Mouse (Mus musculus) CD4-positive, CD25-positive, alpha-beta regulatory T cell, adult 2 months (primary cell): ENCODE measurements around the gene Osbp2.
A peak's percentile ranks its signal among the peaks of the same experiment; 100 is the strongest.
"Not testable (repeated sequence)": the region's sequence is repeated elsewhere in the genome, so short reads cannot be mapped to it uniquely, and the experiment has no call there.

Source experiments
- DNase-seq: peaks from one replicate; pipeline ENCODE4 v3.0.0-alpha.2; 2012; ENCODE audit warnings: low read depth, low spot score

The Osbp2 gene

GRCm38 (mm10) chr11:3863454-3864112 lies at the start of gene Osbp2:
TSS of gene Osbp2 (minus strand) at chr11:3863903.
- DNase-seq, result peak; percentile 72

GRCm38 (mm10) chr11:3912875-3913271 lies 49.2 kb upstream of the Osbp2 start:
- DNase-seq, result peak; percentile 30

- DNase-seq, result peak; percentile 7
These were observed 48.6 kb upstream of the Osbp2 start for GRCm38 (mm10) chr11:3912100-3912874.

- not testable (repeated sequence) for DNase-seq
These were observed 47.7 kb upstream of the Osbp2 start for GRCm38 (mm10) chr11:3911440-3911839.

- DNase-seq, result no peak
These were observed 47.0 kb upstream of the Osbp2 start for GRCm38 (mm10) chr11:3910513-3911310.

GRCm38 (mm10) chr11:3909236-3909635 lies 45.5 kb upstream of the Osbp2 start:
- DNase-seq, result no peak

- no peak for DNase-seq
These were observed 41.7 kb upstream of the Osbp2 start for GRCm38 (mm10) chr11:3905446-3905845.

GRCm38 (mm10) chr11:3904673-3905072 lies 41.0 kb upstream of the Osbp2 start:
- DNase-seq, result no peak

GRCm38 (mm10) chr11:3903046-3903445 lies 39.3 kb upstream of the Osbp2 start:
- no peak for DNase-seq

- peak; percentile 25 for DNase-seq
These were observed 38.8 kb upstream of the Osbp2 start for GRCm38 (mm10) chr11:3902516-3902915.

- no peak for DNase-seq
These were observed 36.6 kb upstream of the Osbp2 start for GRCm38 (mm10) chr11:3900296-3900695.

- DNase-seq, result no peak
These were observed 32.2 kb upstream of the Osbp2 start for GRCm38 (mm10) chr11:3895933-3896332.

GRCm38 (mm10) chr11:3895458-3895857 lies 31.8 kb upstream of the Osbp2 start:
- peak; percentile 36 for DNase-seq

- peak; percentile 93 for DNase-seq
These were observed 30.9 kb upstream of the Osbp2 start, which contains the start of the genes 4921536K21Rik and Dusp18 for GRCm38 (mm10) chr11:3894406-3895281. TSS of gene 4921536K21Rik (minus strand) at chr11:3895098. TSS of gene Dusp18 (plus strand) at chr11:3895240.

- no peak for DNase-seq
These were observed 30.3 kb upstream of the Osbp2 start for GRCm38 (mm10) chr11:3893970-3894369.

GRCm38 (mm10) chr11:3887331-3887730 lies 23.6 kb upstream of the Osbp2 start:
- DNase-seq, result no peak

- no peak for DNase-seq
These were observed 20.0 kb upstream of the Osbp2 start for GRCm38 (mm10) chr11:3883711-3884110.

GRCm38 (mm10) chr11:3879836-3880235 lies 16.1 kb upstream of the Osbp2 start:
- DNase-seq, result peak; percentile 84

- no peak for DNase-seq
These were observed 15.0 kb upstream of the Osbp2 start for GRCm38 (mm10) chr11:3878660-3879059.

GRCm38 (mm10) chr11:3876419-3876818 lies 12.7 kb upstream of the Osbp2 start:
- no peak for DNase-seq

GRCm38 (mm10) chr11:3864343-3864742 lies 640 bp upstream of the Osbp2 start:
- no peak for DNase-seq
